In the genomic region with DNA sequence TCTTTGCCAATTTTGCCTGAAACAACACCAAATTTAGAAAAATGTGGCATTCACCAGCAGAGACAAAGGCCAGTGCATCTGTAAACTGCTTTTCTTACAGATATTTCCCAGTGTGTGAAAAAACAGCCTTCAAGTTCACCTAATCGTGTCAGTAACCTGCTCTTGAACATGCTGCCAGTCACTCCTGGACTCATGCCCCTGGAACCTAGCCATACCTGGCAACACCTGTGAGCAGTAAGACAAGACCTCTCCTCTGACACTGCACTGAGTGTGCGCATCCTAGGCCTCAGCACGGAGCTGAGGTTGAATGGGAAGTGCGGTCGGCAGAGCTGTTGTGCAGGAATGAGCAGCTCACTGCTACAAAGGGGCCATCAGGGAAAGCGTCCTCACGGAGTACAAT, we compare ENCODE assay signal across 18 mouse cellular contexts. TPM values are rescaled to one million over a fixed set of nuclear protein-coding genes. Genes with fewer than 3 reads are reported as not detected.
"Had no signal": no experiment of that assay in that cellular context is flagged by ENCODE, and none has a peak within 500 bp of the region (broad histone marks: within the 10 kb centered on the region; RNA-seq: fewer than 3 reads in every experiment).

No protein-coding gene starts in this region.

- DNase-seq: kidney, postnatal 14 days; liver, embryonic 13.5 days; liver, postnatal 0 days; lung, postnatal 36 days; right cerebral cortex, adult 18-20 months; right cerebral cortex, postnatal 25 days; thymus, postnatal 4 days had no signal

- H3K4me1 ChIP-seq: limb, embryonic 10.5 days had no signal

- H3K4me3 ChIP-seq: left cerebral cortex, adult 2 months; limb, embryonic 10.5 days; liver, embryonic 13.5 days; midbrain, embryonic 13.5 days; myocyte; neural tube, embryonic 15.5 days had no signal

- H3K27ac ChIP-seq: left cerebral cortex, adult 2 months; limb, embryonic 10.5 days; liver, embryonic 13.5 days; midbrain, embryonic 13.5 days; neural tube, embryonic 15.5 days; stomach, postnatal 0 days had no signal

- ATAC-seq: liver, postnatal 0 days; midbrain, embryonic 13.5 days had no signal

- H3K27me3 ChIP-seq: liver, embryonic 13.5 days; midbrain, embryonic 13.5 days; neural tube, embryonic 15.5 days had no signal

- H3K9ac ChIP-seq: liver, embryonic 13.5 days; liver, postnatal 0 days; midbrain, embryonic 13.5 days; neural tube, embryonic 15.5 days had no signal

- H3K4me2 ChIP-seq: liver, embryonic 13.5 days; midbrain, embryonic 13.5 days; neural tube, embryonic 15.5 days had no signal

- H3K9me3 ChIP-seq: limb, embryonic 10.5 days; liver, embryonic 13.5 days; midbrain, embryonic 13.5 days; neural tube, embryonic 15.5 days had no signal

RNA-seq across cellular contexts. Expression of gene Muc5b, which starts 53.3 kb away (rescaled TPM):
- total RNA-seq: layer of hippocampus, postnatal 25 days; left cerebral cortex, adult 2 months; left cerebral cortex, postnatal 14 days had no signal
- polyA plus RNA-seq: large intestine, adult 2 months; liver, embryonic 13.5 days; liver, postnatal 0 days; neural tube, embryonic 11.5 days; small intestine, adult 2 months had no signal
